Mouse (Mus musculus) right cerebral cortex, postnatal 14 days (tissue): ENCODE data around the gene Wars2.

Experiments used
- DNase-seq: peaks from one replicate; pipeline ENCODE4 v3.0.0; 2022

Gene Wars2

DNA sequence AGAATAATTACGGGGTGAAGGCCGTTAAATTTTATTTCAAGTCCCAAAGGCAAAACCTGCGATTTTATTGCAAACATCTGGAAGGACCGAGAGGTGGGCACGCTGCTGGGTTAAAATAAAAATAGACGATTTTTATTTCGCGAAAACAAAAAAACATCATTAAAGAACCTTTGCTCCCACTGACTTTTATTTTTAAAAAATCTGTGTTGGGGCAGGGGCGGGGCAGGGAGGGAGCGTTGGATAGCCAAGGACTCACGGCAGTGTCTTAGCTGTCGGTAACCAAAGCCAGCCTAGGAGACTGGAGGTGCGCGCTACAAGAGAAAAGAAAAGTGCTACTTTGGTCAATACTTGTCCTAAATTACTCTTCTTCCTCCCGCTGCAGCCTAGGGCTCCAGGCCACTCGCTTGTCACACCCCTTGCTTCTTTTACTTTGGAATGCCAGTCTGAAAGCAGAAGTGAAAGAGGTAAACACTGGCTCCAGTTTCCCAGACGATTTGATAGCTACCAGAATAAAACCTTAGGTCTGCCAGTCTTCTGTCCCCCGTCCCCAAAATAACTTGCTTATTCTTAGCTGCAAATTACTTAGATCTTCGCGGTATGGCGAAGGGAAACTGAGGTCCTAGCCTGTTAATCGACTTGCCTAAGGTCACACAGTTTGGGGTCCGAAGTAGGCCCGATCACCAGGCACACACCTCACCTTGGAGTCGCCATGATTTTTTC is 108.1 kb downstream of the Wars2 start:
- DNase-seq = no peak

DNA sequence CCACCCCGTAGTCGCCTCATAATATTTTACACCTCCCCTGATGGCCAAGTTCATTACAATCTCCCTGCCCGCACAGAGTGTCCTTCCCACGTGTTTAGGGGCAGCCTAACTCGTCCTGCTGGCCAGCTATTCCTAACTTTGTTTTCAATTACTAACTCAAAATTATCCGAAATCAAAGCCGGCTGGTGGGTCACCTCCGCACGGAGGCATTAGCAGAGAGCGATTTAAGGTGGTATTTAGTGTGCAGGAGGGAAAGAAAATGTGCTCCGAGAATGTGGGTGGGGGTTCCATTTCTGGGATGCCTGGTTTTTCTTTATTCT is 108.6 kb downstream of the Wars2 start:
- DNase-seq = no peak

GRCm38 (mm10) chr3:99249906-99250305 is 109.0 kb downstream of the Wars2 start:
- no peak for DNase-seq

DNA sequence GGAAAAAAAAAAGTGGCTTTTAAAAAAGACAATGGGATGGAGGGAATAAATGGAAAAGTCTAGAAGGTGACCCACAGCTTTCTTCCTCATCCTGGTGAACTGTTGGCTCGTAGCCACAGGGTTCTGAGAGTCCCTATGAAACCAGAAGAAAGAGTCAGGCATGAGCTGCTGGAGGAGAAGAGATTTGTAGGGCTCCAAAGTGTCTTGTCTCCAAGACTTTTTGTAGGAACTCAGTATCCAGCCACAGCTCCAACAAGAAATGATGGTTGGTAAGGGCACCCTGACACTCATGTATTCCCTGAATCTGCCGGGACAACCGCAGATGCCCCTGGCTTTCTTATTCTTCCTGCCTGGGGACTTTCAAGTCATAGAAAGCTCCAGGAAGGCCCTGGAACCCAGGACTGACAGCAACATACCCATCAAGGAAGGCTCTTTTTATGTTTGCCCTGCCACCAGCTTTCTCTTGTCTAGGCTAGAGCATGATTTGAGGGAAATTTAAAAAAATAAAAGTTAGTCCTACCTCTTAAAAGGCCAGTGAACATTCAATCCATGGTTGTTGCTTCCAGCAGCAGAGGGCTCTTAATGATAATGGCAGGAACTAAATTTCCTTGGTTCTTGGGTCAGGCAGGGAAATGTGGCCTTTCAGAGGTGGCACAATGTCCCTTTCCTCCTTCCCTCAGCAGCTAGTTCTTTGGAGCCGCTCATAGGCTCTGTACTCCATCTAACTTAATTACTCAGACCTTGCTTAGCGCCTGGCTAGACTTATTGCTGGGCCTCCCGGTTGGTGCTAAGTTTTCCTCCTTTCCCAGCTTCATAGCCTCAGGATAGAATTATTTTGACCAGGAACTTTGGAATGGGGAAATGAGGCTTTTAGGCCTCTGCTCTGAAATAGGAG is 110.7 kb downstream of the Wars2 start:
- no peak for DNase-seq

GRCm38 (mm10) chr3:99252461-99253091 is 111.7 kb downstream of the Wars2 start:
- DNase-seq = no peak

DNA sequence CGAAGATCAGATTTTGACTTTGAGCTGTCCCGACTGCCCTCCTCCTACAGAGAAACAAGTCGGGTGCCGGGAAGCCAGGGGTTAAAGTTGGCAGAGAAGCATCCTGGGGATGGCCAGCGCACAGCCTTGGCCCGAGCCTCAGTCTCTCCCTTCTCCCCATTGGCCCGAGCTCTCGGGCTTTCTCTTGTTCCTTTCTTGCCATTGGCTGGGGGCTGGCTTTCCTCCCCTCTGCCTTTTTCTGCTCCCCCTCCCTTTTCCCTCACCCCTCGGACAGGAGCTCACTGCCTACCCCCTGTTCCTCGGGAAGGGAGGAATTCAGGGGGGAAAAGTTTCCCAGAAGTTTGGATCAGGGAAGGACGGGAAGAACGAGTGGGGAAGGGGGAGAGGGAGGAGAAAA is 112.2 kb downstream of the Wars2 start:
- DNase-seq = no peak

GRCm38 (mm10) chr3:99253497-99254451 is 112.9 kb downstream of the Wars2 start:
- no peak for DNase-seq

- no peak for DNase-seq
Measured at GRCm38 (mm10) chr3:99254559-99255151, 113.8 kb downstream of the Wars2 start.

GRCm38 (mm10) chr3:99255411-99256365 is 114.8 kb downstream of the Wars2 start:
- no peak for DNase-seq

DNA sequence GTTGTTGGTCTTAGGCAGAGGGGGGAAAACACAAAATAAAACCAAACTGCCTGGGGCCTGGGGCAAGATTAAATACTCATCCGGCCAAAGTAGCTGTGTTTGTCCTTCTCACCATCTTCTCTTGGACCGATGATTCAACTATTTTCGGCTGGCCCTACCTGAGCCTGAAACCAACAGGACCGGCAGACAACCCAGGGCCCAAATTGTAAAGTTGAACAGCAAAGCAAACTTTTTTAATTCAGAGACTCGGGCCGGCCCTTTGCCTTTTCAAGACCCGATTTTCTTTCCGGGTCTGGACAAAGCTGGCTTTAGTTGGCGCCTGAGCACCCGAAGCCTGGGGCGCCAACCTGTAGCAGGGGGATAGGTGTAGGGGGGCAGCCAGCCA is 115.5 kb downstream of the Wars2 start:
- no peak for DNase-seq

GRCm38 (mm10) chr3:99256766-99257165 is 115.9 kb downstream of the Wars2 start:
- no peak for DNase-seq

DNA sequence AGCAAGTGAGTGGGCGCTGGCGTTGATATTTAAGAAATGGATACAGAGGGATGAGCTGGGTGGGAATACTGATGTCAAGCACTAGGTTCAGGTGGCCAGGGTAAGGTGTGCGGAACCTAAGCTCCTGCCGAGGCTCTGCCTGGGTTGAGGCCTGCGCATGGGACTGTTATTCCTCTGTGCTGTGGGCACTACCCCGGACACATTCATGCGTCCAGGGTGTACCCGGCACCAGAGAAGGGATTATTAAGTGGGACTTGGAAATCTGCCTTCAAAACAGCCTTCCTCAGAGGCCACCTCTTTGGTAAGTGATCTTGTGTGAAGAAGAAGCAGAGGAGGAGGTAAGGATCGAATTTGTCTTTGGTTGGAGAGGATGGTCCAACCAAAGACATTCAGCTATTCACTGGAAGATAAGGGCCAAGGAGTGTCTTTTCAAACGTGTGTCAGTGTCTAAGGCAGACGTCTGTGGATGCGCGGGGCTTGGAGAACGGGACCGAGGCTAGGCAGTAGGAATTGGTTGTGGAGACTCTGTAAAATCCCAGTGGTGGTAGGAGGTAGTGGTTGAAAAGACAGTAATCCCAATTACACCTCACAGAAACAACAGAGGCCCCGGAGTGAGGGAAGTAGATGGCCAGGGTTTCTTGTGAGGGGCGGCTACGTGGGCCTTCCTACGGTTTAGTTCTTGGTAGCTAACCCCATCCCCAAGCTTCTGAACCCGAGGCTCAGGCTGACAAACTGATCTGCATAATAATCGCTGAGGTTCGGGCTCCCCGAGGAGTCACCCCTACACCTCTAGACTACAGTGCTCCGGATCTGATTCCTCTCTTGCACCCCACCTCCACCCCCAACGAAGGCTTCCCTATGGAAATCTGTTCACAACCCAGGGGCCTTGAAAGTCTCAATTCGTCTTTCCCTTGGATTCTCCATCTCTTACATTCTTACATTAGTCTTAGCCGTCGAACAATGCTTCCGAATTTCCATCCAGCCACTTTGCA is 117.0 kb downstream of the Wars2 start:
- DNase-seq = no peak

GRCm38 (mm10) chr3:99259741-99260270 is 118.9 kb downstream of the Wars2 start:
- DNase-seq = no peak

- DNase-seq = no peak
Measured at GRCm38 (mm10) chr3:99260395-99260794, 119.5 kb downstream of the Wars2 start.

DNA sequence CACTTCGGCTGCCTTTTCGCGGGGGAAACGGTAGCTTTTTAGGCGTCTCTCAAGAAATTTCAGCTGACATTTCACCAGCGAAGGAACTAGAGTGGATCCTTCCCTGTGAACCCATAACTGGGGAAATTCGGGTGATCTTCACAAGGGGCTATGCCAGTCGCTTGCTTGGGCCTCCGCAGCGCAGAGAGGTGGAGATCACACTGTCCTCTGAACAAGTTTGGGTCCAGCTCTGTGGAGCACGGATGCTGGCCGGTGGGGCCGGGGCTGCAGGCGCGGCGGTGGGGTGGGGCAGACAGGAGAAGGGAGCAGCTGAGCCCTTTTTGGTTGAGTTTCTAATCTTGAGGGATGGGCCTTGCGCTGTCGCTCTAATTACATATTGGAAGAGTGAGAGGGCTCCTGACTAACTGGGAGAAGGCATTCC is 120.5 kb downstream of the Wars2 start:
- DNase-seq = no peak

GRCm38 (mm10) chr3:99261986-99262385 is 121.1 kb downstream of the Wars2 start:
- no peak for DNase-seq

- DNase-seq = no peak
Measured at GRCm38 (mm10) chr3:99263471-99263903, 122.6 kb downstream of the Wars2 start.

- no peak for DNase-seq
Measured at GRCm38 (mm10) chr3:99264695-99265094, 123.8 kb downstream of the Wars2 start.

DNA sequence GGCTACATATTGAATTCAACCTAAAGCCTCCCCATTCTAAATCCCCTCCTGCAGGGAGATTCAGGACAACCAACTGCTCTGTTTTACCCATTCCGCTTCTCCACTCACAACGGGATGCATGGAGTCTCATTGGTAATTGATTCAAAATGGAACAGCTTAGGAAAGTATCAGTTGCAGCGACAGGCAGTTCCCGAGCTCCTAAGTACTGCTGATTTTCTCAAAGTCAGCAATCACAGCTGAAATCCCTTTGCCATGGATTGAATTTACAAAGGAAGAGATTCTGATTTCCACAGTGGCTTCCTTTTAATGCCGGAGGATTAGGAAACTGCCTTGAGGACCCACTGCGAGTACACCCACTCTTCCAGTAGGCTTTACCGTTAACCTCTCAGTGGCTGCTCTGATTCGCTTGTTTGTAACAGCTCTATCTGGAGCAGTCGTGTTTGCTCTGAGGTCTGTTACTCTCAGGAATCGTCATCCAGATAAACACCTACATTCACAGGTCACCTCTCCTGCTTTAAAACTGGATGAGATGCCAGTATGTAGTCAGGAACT is 126.0 kb downstream of the Wars2 start:
- no peak for DNase-seq
